Mouse (Mus musculus) heart, adult 9 months (tissue): ENCODE results near the gene Baz2b.

Experiments
- DNase-seq, 2 experiments: peaks; one replicate each; pipeline ENCODE4 v3.0.0; 2022; ENCODE audit warnings: low spot score in 2 of 2

Baz2b gene

GRCm38 (mm10) chr2:60209703-60210651 lies at the start of gene Baz2b, which contains the start of gene March7:
Gene Baz2b (minus strand): TSS chr2:60209839.
Gene March7 (plus strand): TSS chr2:60209887.
- peak; percentile 85 to 86 for DNase-seq

DNA sequence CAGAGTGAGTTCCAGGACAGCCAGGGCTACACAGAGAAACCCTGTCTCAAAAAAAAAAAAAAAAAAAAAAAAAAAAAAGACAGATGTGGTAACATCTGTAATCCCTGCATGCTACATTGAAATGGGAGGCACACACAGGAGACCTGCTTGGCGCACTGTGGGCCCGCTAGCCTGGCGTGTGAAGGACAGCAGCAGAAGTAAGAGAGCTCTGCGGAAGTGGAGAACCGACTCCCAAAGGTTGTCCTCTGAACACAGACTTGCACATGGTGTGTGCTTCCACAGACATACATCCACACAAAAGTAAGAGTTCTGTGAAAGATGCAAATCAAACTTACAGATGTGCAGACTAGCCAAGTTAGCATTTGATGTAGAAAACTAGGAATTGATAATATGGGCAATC lies 49.5 kb upstream of the Baz2b start:
- no peak for DNase-seq

DNA sequence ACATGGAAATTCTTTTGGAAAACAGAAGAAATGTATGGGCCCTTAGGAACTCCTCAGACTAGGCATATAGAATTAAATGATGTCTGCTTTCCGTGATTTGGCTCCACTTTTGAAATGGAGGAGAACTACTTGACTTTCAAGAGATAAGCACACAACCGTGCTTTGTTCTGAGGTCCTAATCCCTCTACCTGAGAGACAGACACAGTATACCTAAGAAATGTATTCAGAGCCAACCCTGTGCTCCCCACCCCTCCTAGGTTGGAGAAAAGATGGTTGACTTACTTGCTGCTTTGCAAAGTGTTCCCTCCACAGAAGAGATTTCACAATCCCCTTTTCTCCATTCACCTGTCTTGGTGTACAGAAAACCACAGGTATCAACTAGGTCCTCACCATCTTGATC lies 47.1 kb upstream of the Baz2b start:
- no peak for DNase-seq

DNA sequence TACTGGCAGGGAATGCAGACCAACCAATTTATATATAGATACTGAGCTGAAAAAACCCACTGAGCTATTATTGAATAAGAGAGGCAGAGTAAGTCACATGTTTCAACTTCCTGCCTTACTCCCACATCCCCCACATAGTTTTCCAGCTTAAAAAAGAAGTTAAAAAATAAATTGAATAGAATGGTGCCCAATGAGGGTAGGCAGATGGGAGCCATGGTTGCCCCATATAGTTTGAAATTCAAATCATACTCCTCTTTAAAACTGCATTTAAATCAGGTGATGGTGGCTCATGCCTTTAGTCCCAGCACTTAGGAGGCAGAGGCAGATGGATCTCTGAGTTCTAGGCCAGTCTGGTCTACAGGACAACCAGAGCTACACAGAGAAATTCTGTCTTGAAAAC lies 43.9 kb upstream of the Baz2b start:
- DNase-seq = no peak

- DNase-seq = no peak
These were observed 43.1 kb upstream of the Baz2b start for GRCm38 (mm10) chr2:60252782-60253181.

DNA sequence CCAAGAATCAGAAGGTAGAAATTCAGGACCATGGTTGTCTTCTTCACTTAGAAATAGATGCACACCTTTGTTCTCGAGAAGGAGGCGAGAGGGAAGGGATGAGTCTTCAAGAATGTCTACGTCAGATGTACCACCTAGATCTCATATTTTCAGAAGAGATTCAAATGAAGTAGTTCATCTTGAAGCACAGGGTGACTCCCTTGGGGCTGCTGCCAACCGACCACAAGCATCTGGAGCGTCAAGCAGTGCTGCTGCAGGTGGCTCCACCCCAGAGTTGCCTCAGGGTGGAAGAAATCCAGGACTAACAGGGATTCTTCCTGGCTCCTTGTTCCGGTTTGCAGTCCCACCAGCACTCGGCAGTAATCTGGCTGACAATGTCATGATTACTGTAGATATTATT lies 24.9 kb upstream of the Baz2b start:
- DNase-seq = no peak

DNA sequence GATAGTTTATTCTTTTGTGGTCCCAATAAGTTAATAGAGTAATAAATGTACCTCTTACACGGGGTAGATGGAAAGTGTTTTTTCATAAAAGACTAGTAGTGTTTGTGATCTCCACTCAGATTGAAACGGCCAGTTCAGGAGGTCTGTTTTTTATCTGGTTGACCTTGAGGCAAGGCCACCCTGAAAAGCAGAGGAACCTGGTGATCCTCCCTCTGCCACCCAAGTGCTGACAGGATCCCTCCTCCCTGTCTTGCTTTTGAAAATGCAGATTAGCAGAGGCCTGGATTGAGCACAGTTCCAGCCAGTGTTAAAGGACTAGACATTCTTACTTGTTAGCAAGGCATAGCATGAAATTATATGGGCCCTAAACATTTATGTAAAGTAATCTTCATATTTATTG lies 23.5 kb upstream of the Baz2b start:
- peak in 1 of 2 experiments; percentile 35 for DNase-seq

DNA sequence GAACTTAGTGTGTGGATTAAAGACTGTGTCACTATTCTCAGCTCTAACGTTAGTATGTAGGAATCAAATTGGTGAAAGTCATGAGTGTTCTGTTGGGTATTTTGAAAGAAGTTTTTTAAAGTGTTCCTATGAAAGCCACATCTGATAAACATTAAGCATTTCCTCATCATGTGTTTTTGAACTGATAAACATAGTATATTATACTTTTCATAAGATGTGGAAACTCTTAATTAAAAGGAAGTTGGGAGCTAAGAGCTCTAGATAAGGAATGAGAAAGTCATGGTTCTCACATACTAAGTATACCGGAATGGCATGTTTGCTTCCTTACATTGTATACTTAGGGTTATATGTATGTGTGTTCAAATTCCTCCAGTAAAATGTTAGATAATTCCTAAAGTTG lies 20.7 kb upstream of the Baz2b start:
- DNase-seq = no peak

GRCm38 (mm10) chr2:60228470-60228869 lies 18.8 kb upstream of the Baz2b start:
- no peak for DNase-seq

- DNase-seq = no peak
These were observed 13.8 kb upstream of the Baz2b start for GRCm38 (mm10) chr2:60223489-60223888.

- no peak for DNase-seq
These were observed 12.3 kb upstream of the Baz2b start for GRCm38 (mm10) chr2:60221954-60222353.

GRCm38 (mm10) chr2:60221236-60221635 lies 11.6 kb upstream of the Baz2b start:
- DNase-seq = peak in 1 of 2 experiments; percentile 17

DNA sequence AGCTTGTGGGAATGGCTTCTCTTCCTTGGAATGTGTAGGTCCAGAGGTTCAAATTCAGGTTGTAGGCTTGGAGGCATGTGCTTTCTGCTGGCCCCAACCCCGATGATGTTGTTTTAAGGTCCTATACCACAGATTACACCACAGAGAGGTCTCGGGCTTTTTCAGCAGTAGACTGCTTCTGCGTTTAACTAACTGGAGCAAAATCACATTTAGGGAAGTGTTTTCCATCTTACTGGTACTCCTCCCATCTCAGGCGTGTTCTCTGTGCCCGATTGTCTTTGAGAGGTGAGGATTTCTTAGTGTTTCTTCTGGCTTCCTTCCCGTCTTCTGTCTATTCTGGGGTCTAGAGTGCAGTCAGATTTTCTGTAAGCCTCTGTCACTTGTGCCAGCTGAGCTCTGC lies 8.0 kb upstream of the Baz2b start:
- DNase-seq = no peak

- no peak for DNase-seq
These were observed 7.0 kb upstream of the Baz2b start for GRCm38 (mm10) chr2:60216547-60217153.

DNA sequence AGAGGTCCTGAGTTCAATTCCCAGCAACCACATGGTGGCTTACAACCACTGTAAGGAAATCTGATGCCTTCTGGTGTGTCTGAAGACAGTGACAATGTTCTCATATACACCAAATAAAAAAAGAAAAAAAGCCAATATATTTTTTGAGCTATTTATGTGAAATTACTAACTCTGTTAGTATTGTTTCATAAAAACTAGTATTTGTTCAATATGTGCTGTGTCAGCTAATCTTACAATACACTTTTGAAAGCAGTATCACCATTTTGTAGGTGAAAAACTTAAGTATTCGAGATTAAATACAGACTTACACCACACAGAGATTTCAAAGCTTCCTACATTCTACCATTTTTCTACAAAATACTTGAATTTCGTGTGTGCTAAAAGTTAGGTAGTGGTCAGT lies 5.0 kb upstream of the Baz2b start:
- no peak for DNase-seq

DNA sequence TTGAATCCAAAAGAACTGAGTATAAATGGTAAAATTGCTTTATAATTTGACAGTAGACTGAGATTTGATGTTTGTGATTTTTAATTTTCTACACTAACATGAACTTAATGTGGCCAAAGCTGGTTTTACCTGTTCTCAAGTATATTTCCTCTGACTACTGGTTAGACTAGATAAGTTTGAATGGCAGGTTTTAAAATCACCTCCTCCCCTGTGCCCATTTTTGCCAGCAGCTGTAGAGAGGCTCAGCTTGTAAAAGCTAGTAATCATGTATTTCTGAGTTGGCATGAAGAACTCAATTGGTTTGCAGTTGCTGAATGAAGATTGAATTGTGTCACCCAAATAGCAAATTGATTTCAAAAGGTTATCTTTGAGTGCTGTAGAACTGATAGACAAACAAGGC lies 2.8 kb upstream of the Baz2b start:
- DNase-seq = no peak

DNA sequence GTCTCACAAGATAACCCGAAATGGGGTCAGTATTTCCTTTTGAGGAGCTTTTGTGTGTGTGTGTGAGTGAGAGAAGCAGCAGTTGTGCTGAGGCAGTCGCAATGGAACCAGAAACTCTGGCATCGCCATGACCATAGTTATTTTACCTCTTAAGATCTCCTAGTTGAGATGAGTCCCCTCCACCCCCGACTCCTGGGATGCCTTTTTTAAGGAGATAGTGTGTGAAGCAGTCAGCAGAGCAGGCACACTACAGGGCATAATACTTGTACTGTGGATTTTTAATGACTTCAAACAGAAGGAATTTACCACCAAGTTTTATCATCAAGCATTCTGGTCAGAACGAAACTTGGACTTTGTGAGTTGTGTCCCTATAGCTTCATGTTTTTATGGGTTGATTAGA lies 1.2 kb upstream of the Baz2b start:
- DNase-seq = no peak

- DNase-seq = no peak
These were observed 472 bp downstream of the Baz2b start for GRCm38 (mm10) chr2:60209122-60209611.

DNA sequence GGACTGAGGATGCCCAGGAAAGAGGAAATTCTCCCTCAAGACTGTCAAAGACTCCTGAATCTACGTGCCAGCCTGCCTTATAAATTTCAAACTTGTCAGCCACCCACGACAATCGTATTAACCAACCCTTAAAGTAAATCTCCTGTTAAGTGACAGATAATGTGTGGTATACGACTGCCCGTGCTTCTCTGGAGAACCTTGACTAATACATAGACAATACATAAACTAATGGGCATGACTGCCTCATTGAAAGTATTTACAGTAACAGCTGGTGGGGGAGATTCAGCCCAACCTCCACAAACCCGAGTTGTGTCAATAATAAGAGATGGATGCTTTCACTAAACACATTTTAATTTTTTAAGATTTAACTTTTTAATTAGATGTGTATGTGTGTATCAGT lies 3.8 kb downstream of the Baz2b start:
- no peak for DNase-seq

- no peak for DNase-seq
These were observed 5.5 kb downstream of the Baz2b start for GRCm38 (mm10) chr2:60204162-60204561.

DNA sequence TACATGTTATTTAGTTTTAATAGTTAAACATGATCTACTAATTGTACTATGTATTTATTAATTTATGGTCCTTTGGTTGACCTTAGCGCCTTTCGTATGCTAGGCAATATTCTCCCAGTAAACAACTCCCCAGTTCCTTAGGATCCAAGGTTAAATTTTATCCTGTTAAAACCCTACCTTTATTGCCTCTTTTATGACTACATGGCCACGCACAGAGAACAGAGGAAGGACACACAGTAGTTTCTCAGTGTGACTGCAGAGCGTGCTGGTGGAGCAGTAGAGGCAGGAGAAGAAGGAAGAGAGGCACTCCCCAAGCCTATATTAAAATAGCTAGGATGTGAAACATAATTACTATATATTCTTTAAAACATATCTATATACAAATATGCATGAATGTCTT lies 5.9 kb downstream of the Baz2b start:
- no peak for DNase-seq

GRCm38 (mm10) chr2:60202900-60203530 lies 6.6 kb downstream of the Baz2b start:
- no peak for DNase-seq
